Mouse (Mus musculus) kidney, embryonic 16.5 days (tissue): ENCODE results near the gene Slc32a1. TPM values are rescaled to one million over a fixed set of nuclear protein-coding genes. Genes with fewer than 3 reads are reported as not detected.
A peak's percentile ranks its signal among the peaks of the same experiment; 100 is the strongest.

Experiments
- ATAC-seq: fragments of 200-750 bp; cut with Nextera tagmentation; 2 replicates; pipeline ENCODE4 v1.8.0; 2017; ENCODE audit warnings: moderate TSS enrichment; ENCODE audit not compliant: low FRiP score, low TSS enrichment
- H3K27ac ChIP-seq: fragments of 300-500 bp; sonication (generic); 2 replicates; pipeline ENCODE4 v1.5.1; 2014; ENCODE audit warnings: low read length
- H3K27me3 ChIP-seq: fragments of 300-500 bp; sonication (generic); 2 replicates; pipeline ENCODE4 v1.6.1; 2014; ENCODE audit warnings: low read length, control low read depth, mixed read lengths; ENCODE audit not compliant: insufficient read depth
- H3K36me3 ChIP-seq: fragments of 300-500 bp; sonication (generic); 2 replicates; pipeline ENCODE4 v1.6.1; 2014; ENCODE audit warnings: low read length, control low read depth, mixed read lengths; ENCODE audit not compliant: insufficient read depth
- H3K4me1 ChIP-seq: fragments of 300-500 bp; sonication (generic); 2 replicates; pipeline ENCODE4 v1.6.1; 2014; ENCODE audit warnings: low read length, control low read depth, mixed read lengths; ENCODE audit not compliant: insufficient read depth
- H3K4me2 ChIP-seq: fragments of 300-500 bp; sonication (generic); replicated peaks from 2 replicates; pipeline ENCODE4 v1.6.1; 2014; ENCODE audit warnings: low read depth, low read length
- H3K4me3 ChIP-seq: fragments of 300-500 bp; sonication (generic); 2 replicates; pipeline ENCODE4 v1.5.1; 2014; ENCODE audit warnings: mild to moderate bottlenecking, low read length
- H3K9ac ChIP-seq: fragments of 300-500 bp; sonication (generic); replicated peaks from 2 replicates; pipeline ENCODE4 v1.6.1; 2014; ENCODE audit warnings: low read length
- H3K9me3 ChIP-seq: fragments of 300-500 bp; sonication (generic); 2 replicates; pipeline ENCODE4 v1.6.1; 2016; ENCODE audit warnings: low read length, control low read depth
- WGBS: fragments of 180-500 bp; shearing (Covaris S2); extraction: QIAGEN DNeasy Blood & Tissue Kit; methylation state at CpG from one replicate; pipeline ENCODE4 v1.1.7; 2014; 5-methylcytosine and 5-hydroxymethylcytosine counted together
- polyA plus RNA-seq: library from polyadenylated mRNA; unstranded; fragments of >200 nt; fragmentation: Nextera tagmentation; extraction: Ambion mirVana; gene quantifications from 2 replicates; pipeline ENCODE4 v1.2.1, GENCODE M21; 2015

Slc32a1 gene
- polyA plus RNA-seq, 1 experiment from 2014 or later, result not detected

DNA sequence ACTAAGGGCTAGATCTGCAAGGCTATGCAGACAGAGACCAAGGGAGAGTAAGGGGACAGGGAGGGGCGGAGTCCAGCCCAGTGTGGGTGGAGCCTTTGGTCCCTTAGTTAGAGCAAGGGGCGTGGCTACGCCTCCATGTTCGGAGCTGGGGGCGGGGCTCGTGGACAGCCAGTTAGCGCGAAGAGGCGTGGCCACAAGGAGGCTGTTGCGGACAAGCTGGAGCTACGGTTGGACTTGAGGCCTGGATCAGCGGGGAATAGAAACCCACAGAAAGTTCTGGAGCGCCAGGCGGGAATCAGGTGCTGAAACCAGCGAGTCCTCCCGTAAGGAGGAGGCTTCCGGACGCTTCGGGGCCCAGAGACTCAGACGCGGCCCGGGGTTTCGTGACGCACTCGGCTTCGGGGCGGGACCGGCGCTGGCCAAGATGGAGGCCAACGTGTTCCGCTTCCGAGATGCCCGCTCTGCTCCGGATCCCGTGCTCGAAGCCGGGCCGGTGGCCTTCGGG is 14.2 kb downstream of the Slc32a1 start, which contains the start of gene Actr5:
TSS of gene Actr5 (plus strand) at position 171 of the 505 bp plus-strand sequence.
- H3K27ac ChIP-seq, result peak within 1 kb of the TSS; percentile 94
- peak within 1 kb of the TSS; percentile 81 for H3K9ac ChIP-seq
- peaks cover 13% of the 10 kb centered on the region for H3K36me3 ChIP-seq
- no peaks in the 10 kb centered on the region for H3K9me3 ChIP-seq
- peaks cover 12% of the 10 kb centered on the region for H3K4me1 ChIP-seq
- ATAC-seq, result peak; percentile 96
- WGBS, result under 1% methylated on average over 39 of the region's 39 CpGs
- peak within 1 kb of the TSS; percentile 84 for H3K4me2 ChIP-seq
- H3K27me3 ChIP-seq, result peaks cover 8% of the 10 kb centered on the region
- H3K4me3 ChIP-seq, result peak within 1 kb of the TSS; percentile 68

GRCm38 (mm10) chr2:158625231-158625630 is 14.7 kb downstream of the Slc32a1 start:
- under 1% methylated on average over 37 of the region's 44 CpGs for WGBS
- H3K9me3 ChIP-seq, result no peaks in the 10 kb centered on the region

DNA sequence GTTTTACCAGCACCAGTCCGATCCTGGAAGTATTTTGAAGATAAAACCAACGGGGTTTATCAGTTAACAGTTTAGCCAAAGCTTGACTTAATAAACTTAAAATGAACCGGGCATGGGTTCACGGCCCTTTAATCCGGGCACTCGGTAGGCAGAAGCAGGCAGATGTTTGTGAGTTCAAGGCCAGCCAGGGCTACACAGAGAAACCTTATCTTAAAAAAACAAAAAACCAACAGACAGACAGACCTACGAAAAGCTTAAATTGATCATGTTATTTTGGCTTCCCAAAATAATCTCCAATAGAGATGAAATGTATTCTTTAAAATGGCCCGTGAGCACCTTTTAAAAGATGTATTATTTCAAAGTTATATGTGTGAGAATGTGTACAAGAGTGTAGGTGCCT is 15.1 kb downstream of the Slc32a1 start:
- Histone ChIP-seq H3K36me3 (peaks cover 16% of the 10 kb centered on the region), H3K4me2 (peak overlapping the region; percentile 84), H3K9me3 (no peaks in the 10 kb centered on the region), H3K27ac (no peak overlapping the region), H3K9ac (peak overlapping the region; percentile 81), H3K4me1 (peaks cover 12% of the 10 kb centered on the region), H3K4me3 (peak overlapping the region; percentile 68), H3K27me3 (peaks cover 4% of the 10 kb centered on the region; the same call in 1 of the 2 replicates)
- WGBS, result 39% methylated on average over 8 of the region's 8 CpGs
- ATAC-seq, result no peak

More at GRCm38 (mm10) chr2:158625231-158625630, 14.7 kb downstream of the Slc32a1 start:
- peak overlapping the region; percentile 68 for H3K4me3 ChIP-seq
- H3K9ac ChIP-seq, result peak overlapping the region; percentile 81
- H3K4me2 ChIP-seq, result peak overlapping the region; percentile 84
- H3K27ac ChIP-seq, result peak overlapping the region; percentile 94
- peak; percentile 29; the same call in 1 of the 2 replicates for ATAC-seq
- H3K4me1 ChIP-seq, result peaks cover 12% of the 10 kb centered on the region
- peaks cover 16% of the 10 kb centered on the region for H3K36me3 ChIP-seq
- H3K27me3 ChIP-seq, result peaks cover 5% of the 10 kb centered on the region

- no peak overlapping the region for H3K4me2 ChIP-seq
- H3K4me3 ChIP-seq, result no peak overlapping the region
- H3K36me3 ChIP-seq, result peaks cover 40% of the 10 kb centered on the region
- ATAC-seq, result no peak
- no peaks in the 10 kb centered on the region for H3K27me3 ChIP-seq
- no peaks in the 10 kb centered on the region for H3K9me3 ChIP-seq
- H3K4me1 ChIP-seq, result peaks cover 12% of the 10 kb centered on the region
- H3K27ac ChIP-seq, result no peak overlapping the region
- H3K9ac ChIP-seq, result no peak overlapping the region
- WGBS, result 77% methylated on average over 3 of the region's 3 CpGs
Observed at GRCm38 (mm10) chr2:158628858-158629257, 18.3 kb downstream of the Slc32a1 start.

DNA sequence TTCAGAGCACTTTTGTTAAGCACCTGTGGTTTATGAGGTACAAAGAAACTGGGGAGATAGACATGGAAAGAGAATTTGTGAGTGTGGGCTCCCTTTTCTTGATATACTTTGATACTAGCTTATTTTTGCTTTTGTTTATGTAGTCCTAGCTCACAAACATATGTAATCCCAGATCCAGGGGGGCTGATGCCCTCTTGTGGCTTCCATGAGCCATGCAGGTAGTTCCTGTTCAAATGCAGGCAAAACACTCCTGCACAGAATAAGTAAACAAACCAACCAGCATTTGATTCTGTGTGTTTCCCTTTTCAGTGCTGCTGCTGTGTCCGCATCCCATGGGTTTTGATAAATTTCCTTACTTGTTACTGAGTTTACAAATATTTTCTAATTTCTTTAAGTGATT is 18.8 kb downstream of the Slc32a1 start:
- Histone ChIP-seq H3K4me1 (peaks cover 12% of the 10 kb centered on the region), H3K27ac (no peak overlapping the region), H3K9me3 (no peaks in the 10 kb centered on the region), H3K4me2 (no peak overlapping the region), H3K9ac (no peak overlapping the region), H3K4me3 (no peak overlapping the region), H3K36me3 (peaks cover 42% of the 10 kb centered on the region), H3K27me3 (no peaks in the 10 kb centered on the region)
- ATAC-seq, result no peak
- 68% methylated on average over 1 of the region's 1 CpGs for WGBS

DNA sequence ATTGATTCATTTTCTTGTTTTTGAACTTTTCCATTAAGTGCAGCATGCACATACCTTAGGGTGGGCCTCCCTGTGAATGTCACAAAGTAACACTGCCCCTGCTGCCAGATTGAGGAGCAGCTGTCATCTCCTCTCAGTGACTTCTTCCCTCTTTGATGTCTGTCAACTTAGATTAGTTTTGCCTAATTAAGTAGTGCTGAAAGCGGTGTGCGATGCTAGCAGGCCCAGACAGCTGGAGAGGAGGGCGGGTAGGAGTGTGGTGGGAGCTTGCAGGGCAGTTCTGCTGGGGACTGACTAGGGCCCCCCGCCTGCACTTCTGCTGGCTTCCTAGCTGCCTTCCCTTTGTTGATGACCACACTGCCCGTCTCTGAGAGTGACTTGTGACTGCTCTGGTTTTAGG is 21.3 kb downstream of the Slc32a1 start:
- no peaks in the 10 kb centered on the region; the same call in 1 of the 2 replicates for H3K4me1 ChIP-seq
- no peak overlapping the region for H3K4me2 ChIP-seq
- H3K27ac ChIP-seq, result no peak overlapping the region
- ATAC-seq, result no peak
- 82% methylated on average over 5 of the region's 5 CpGs for WGBS
- no peaks in the 10 kb centered on the region for H3K27me3 ChIP-seq
- peaks cover 65% of the 10 kb centered on the region for H3K36me3 ChIP-seq
- H3K4me3 ChIP-seq, result no peak overlapping the region
- H3K9ac ChIP-seq, result no peak overlapping the region
- H3K9me3 ChIP-seq, result no peaks in the 10 kb centered on the region

- peak; percentile 51; the same call in 1 of the 2 replicates for ATAC-seq
- Histone ChIP-seq H3K27ac (no peak overlapping the region), H3K27me3 (no peaks in the 10 kb centered on the region), H3K4me2 (no peak overlapping the region), H3K9ac (no peak overlapping the region), H3K9me3 (peaks cover 4% of the 10 kb centered on the region), H3K4me3 (no peak overlapping the region), H3K4me1 (no peaks in the 10 kb centered on the region), H3K36me3 (peaks cover 38% of the 10 kb centered on the region)
- WGBS, result 14% methylated on average over 2 of the region's 2 CpGs
Observed at GRCm38 (mm10) chr2:158641869-158642268, 31.3 kb downstream of the Slc32a1 start.

GRCm38 (mm10) chr2:158642587-158642986 is 32.0 kb downstream of the Slc32a1 start:
- Histone ChIP-seq H3K4me3 (no peak overlapping the region), H3K9ac (no peak overlapping the region), H3K9me3 (peaks cover 4% of the 10 kb centered on the region), H3K4me1 (no peaks in the 10 kb centered on the region), H3K4me2 (no peak overlapping the region), H3K27me3 (no peaks in the 10 kb centered on the region), H3K36me3 (peaks cover 31% of the 10 kb centered on the region), H3K27ac (no peak overlapping the region)
- WGBS, result 94% methylated on average over 2 of the region's 2 CpGs
- ATAC-seq, result no peak

- WGBS, result 68% methylated on average over 3 of the region's 3 CpGs
- Histone ChIP-seq H3K9ac (no peak overlapping the region), H3K27ac (no peak overlapping the region), H3K4me1 (no peaks in the 10 kb centered on the region), H3K9me3 (peaks cover 4% of the 10 kb centered on the region), H3K36me3 (peaks cover 18% of the 10 kb centered on the region), H3K4me2 (no peak overlapping the region), H3K4me3 (no peak overlapping the region), H3K27me3 (no peaks in the 10 kb centered on the region)
- no peak for ATAC-seq
Observed at GRCm38 (mm10) chr2:158643791-158644190, 33.2 kb downstream of the Slc32a1 start.

DNA sequence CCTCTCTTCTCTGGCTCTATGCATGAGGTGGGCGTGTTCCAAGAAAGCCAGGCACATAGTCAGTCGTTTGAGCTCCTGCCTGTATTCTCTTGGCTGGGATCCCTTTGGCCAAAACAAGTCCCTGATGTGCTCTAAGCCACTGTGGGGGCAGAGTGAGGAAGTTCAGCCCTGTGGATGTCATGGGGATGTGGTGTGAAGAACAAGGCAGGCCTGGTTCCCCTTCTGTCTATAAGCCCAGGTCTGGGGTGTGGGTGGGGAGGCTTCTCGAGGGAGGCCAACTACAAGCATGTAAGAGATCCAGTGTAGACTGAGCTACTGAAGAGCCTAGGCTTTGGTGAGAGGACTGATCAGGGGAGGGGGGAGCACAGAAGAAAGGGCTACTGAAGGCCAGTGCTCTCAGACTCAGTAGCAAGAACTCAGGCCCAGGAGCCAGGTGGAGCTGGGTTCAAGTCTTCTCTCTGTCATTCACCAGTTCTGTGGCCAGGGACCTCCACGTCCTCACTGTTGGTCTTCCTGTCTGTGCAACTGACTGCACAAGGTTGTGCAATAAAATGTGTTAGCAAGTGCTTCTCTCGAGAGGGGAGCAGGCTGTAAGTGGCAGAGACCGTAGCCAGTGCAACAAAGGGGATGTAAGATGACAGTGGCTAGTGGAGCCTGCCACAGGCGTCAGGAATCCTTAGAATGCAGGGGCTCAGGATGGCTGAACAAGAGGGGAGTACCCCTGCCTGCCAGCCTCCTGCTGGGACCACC is 40.8 kb downstream of the Slc32a1 start:
- no peaks in the 10 kb centered on the region for H3K4me1 ChIP-seq
- WGBS, result 60% methylated on average over 7 of the region's 7 CpGs
- peaks cover under 1% of the 10 kb centered on the region for H3K9me3 ChIP-seq
- ATAC-seq, result no peak
- no peak overlapping the region for H3K27ac ChIP-seq
- H3K9ac ChIP-seq, result no peak overlapping the region
- H3K4me3 ChIP-seq, result no peak overlapping the region
- H3K4me2 ChIP-seq, result no peak overlapping the region
- no peaks in the 10 kb centered on the region for H3K27me3 ChIP-seq
- H3K36me3 ChIP-seq, result no peaks in the 10 kb centered on the region
